Mouse (Mus musculus): ENCODE results near the gene Ankrd44. TPM values are rescaled to one million over a fixed set of nuclear protein-coding genes. Genes with fewer than 3 reads are reported as not detected.

The Ankrd44 gene
- polyA plus RNA-seq, 1 experiment from 2014 or later = 6.3 TPM

DNA sequence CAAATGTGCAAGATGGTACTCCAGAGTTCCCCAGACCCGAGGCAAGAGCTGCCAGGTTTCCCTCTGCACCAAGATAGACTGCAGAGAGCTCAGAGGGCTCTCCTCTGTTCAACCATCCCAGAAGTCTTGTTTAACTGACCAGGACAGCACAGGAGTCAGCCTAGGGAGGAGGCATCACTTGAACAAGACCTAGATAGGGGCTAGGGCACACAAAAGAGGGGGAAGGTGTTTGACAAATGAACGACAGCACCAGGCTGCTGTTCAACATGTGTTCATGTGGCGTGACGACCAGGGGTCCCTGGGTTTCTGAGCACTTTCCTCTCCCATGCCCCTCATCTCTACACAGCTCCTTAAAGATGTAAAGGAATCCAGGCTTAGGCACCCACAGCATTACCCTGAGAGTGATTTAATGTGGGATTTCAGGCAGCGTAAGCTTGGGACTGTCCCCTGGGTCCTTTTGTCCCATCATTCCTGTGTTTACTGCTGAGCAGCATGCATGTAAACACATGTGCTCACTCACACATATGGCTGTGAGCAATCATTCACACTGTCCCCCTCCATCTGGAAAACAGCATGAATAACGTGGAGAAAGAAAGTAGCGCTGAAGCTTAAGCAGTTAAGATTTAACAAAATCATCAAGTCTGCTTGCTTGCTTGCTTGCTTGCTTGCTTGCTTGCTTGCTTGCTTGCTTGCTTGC, 83.3 kb downstream of the Ankrd44 start:
- no peak overlapping the region for H3K27ac ChIP-seq (replicated peaks)
- 67% methylated on average over 7 of the region's 7 CpGs for WGBS
- no peak for ATAC-seq (ENCODE audit: extremely low read depth, insufficient number of reproducible peaks, low FRiP score, low TSS enrichment)
- no peak overlapping the region for H3K9ac ChIP-seq
- no peak overlapping the region for H3K4me3 ChIP-seq
- H3K27me3 ChIP-seq (replicated peaks) = no peaks in the 10 kb centered on the region
- no peaks in the 10 kb centered on the region for H3K36me3 ChIP-seq
- no peaks in the 10 kb centered on the region for H3K9me3 ChIP-seq
- peaks cover 48% of the 10 kb centered on the region for H3K4me1 ChIP-seq
- no peak overlapping the region for H3K4me2 ChIP-seq

DNA sequence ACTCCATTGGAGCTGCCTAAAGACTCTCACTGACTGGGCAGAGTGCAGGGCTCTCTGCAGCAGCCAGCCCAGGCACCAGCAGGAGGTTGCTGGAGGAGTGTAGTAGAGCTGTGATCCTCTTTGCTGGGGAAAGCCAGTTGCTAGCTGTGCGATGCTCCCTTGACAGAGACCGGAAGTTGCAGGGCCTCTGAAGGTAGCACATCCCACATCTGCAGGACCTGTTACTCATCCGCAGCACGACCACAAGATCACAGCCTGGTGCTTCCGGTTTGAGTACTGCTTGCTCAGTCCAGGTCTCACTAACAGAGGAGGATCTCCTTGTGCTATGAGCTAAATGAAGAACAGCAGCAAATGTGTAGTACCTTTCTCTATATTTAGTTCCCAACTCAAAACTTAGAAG, 84.4 kb downstream of the Ankrd44 start:
- Histone ChIP-seq H3K4me2 (no peak overlapping the region), H3K27ac (replicated peaks) (no peak overlapping the region), H3K27me3 (replicated peaks) (no peaks in the 10 kb centered on the region), H3K36me3 (no peaks in the 10 kb centered on the region), H3K9me3 (no peaks in the 10 kb centered on the region), H3K4me3 (no peak overlapping the region), H3K9ac (no peak overlapping the region), H3K4me1 (peaks cover 50% of the 10 kb centered on the region)
- 36% methylated on average over 5 of the region's 5 CpGs for WGBS
- ATAC-seq (ENCODE audit: extremely low read depth, insufficient number of reproducible peaks, low FRiP score, low TSS enrichment) = no peak

DNA sequence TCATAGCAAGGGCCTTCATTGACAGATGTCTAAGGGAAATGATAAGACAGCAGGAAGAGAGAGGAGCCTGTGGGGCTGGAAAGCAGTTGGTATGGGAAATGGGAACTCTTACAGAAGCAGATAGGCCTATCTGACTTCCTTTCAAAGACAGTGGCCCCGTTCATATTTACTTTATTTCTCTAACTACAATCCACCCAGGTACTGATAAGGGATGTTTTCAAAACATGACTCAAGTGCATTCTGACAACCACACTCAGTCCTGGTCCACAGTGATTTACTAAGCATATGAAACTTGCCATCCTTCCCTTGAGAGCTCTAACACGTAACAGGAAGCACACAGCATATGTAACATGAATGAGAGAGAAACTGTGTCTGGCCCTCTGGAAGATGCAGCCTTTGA, 86.1 kb downstream of the Ankrd44 start:
- no peak overlapping the region for H3K4me2 ChIP-seq
- no peak overlapping the region for H3K9ac ChIP-seq
- H3K27me3 ChIP-seq (replicated peaks) = no peaks in the 10 kb centered on the region
- H3K27ac ChIP-seq (replicated peaks) = no peak overlapping the region
- ATAC-seq (ENCODE audit: extremely low read depth, insufficient number of reproducible peaks, low FRiP score, low TSS enrichment) = no peak
- H3K9me3 ChIP-seq = no peaks in the 10 kb centered on the region
- 34% methylated on average over 2 of the region's 2 CpGs for WGBS
- no peaks in the 10 kb centered on the region for H3K36me3 ChIP-seq
- H3K4me3 ChIP-seq = no peak overlapping the region
- peaks cover 47% of the 10 kb centered on the region for H3K4me1 ChIP-seq

DNA sequence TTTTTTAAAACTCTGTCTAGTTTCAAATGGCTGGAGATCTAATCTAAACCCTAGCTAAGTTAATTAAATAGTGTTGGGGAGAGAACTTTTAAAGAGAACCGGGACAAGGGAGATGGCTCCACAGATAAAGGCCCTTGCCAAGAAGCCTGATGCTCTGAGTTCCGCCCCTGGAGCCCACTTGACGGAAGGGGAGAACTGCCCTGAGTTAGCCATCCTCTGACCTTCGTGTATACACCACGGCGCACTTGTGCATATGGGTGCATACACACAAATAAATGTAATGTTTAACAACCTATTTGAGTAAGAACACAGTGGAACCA, 87.7 kb downstream of the Ankrd44 start:
- ATAC-seq (ENCODE audit: extremely low read depth, insufficient number of reproducible peaks, low FRiP score, low TSS enrichment) = no peak
- Histone ChIP-seq H3K4me3 (no peak overlapping the region), H3K4me2 (peak overlapping the region; percentile 19; the same call in 1 of the 2 replicates), H3K36me3 (no peaks in the 10 kb centered on the region), H3K27ac (replicated peaks) (no peak overlapping the region), H3K4me1 (peaks cover 42% of the 10 kb centered on the region), H3K9me3 (no peaks in the 10 kb centered on the region), H3K9ac (no peak overlapping the region), H3K27me3 (replicated peaks) (no peaks in the 10 kb centered on the region)
- 69% methylated on average over 6 of the region's 6 CpGs for WGBS

DNA sequence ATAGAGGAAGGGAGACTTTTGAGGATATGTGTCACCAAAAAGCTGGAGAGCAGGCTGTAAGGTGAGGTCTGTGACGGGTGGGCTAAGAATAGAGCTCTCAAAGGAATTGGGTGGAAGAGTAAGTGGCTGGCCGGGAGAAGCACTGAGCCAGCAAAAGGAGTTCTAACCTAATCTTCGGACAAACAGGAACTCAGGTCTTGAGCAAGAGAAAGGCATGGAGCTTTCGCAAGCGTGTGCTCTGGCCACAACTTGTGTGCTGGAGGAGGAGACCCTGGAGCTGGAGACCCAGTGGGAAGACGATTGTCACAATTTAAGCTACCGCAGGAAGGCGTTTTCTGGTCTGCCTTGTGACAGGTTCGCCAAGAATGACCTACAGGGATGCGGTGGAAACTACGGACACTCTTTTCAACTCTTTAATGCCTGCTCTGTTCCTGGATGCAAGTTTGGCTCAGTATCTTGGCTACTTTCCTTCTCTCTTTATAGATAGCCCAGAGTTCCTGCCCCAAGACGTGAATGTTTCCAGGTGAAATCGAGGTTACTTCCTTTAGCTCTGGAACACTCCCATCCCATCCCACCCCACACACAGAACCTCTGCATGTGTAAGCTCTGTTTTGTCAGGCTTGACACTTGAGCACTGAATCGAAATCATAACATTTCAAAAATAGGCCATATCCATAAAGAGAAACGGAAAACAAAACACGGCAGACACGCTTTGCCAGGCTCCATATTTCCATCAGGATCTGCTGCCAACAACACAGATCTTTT, 88.3 kb downstream of the Ankrd44 start:
- H3K4me2 ChIP-seq = peak overlapping the region; percentile 19; the same call in 1 of the 2 replicates
- WGBS = 54% methylated on average over 17 of the region's 17 CpGs

DNA sequence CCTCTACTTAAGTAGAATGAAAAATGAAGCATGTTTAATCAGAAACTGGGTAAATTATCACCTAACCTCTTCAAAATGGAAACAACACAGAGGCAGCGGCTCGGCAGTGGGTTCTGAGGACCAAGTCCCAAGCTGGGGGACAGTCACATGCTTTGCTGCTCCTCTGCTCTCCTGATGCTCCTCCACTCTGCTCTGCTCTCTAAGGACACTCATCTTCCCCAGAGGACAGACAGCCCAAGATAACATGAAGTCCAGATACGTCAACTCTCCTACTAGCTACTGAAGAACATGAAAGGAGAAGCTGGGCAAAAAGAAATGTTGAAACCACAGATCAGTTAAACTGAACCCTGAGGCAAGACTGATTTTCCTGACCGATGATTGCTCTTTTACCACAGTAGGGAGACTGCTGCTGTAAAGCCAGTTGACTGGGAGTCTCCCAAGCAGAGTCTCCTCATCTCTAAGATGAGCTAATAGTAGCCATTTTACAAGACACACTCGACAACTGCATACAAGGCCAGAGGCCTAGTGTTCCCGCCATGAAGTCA, 90.5 kb downstream of the Ankrd44 start:
- ATAC-seq (ENCODE audit: extremely low read depth, insufficient number of reproducible peaks, low FRiP score, low TSS enrichment) = no peak
- no peak overlapping the region for H3K9ac ChIP-seq
- no peak overlapping the region for H3K27ac ChIP-seq (replicated peaks)
- H3K4me2 ChIP-seq = no peak overlapping the region
- H3K9me3 ChIP-seq = no peaks in the 10 kb centered on the region
- no peaks in the 10 kb centered on the region for H3K36me3 ChIP-seq
- no peak overlapping the region for H3K4me3 ChIP-seq
- no peaks in the 10 kb centered on the region for H3K27me3 ChIP-seq (replicated peaks)
- WGBS = 79% methylated on average over 6 of the region's 6 CpGs
- peaks cover 26% of the 10 kb centered on the region for H3K4me1 ChIP-seq

More for the DNA sequence above, 88.3 kb downstream of the Ankrd44 start:
- Histone ChIP-seq H3K9ac (no peak overlapping the region), H3K4me3 (no peak overlapping the region), H3K27ac (replicated peaks) (peak overlapping the region; percentile 33; the same call in 1 of the 2 replicates), H3K36me3 (no peaks in the 10 kb centered on the region), H3K27me3 (replicated peaks) (no peaks in the 10 kb centered on the region), H3K9me3 (no peaks in the 10 kb centered on the region), H3K4me1 (peaks cover 38% of the 10 kb centered on the region)
- no peak; the same call in 1 of the 2 replicates for ATAC-seq (ENCODE audit: extremely low read depth, insufficient number of reproducible peaks, low FRiP score, low TSS enrichment)

DNA sequence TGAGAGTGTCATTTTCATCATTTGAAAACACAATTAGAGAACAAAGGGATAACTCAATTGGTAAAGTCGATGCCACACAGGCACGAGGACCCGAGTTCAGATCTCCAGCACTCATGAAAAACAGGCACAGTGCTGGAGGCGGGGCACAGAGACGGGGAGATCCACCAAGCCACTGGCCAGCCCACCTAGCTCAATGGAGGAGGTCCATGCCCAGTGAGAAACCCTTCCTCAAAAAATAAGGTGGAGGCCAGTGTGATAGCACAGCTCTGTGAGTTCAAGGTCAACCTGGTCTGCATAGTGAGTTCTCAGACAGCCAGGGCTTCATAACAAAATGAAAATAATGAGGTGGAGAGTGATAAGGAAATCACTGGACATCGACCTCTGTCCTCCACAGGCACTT, 93.0 kb downstream of the Ankrd44 start:
- WGBS = 88% methylated on average over 6 of the region's 6 CpGs
- Histone ChIP-seq H3K4me1 (peaks cover 25% of the 10 kb centered on the region), H3K9ac (no peak overlapping the region), H3K36me3 (no peaks in the 10 kb centered on the region), H3K9me3 (no peaks in the 10 kb centered on the region), H3K4me3 (no peak overlapping the region), H3K4me2 (no peak overlapping the region), H3K27me3 (replicated peaks) (no peaks in the 10 kb centered on the region), H3K27ac (replicated peaks) (no peak overlapping the region)
- no peak for ATAC-seq (ENCODE audit: extremely low read depth, insufficient number of reproducible peaks, low FRiP score, low TSS enrichment)

DNA sequence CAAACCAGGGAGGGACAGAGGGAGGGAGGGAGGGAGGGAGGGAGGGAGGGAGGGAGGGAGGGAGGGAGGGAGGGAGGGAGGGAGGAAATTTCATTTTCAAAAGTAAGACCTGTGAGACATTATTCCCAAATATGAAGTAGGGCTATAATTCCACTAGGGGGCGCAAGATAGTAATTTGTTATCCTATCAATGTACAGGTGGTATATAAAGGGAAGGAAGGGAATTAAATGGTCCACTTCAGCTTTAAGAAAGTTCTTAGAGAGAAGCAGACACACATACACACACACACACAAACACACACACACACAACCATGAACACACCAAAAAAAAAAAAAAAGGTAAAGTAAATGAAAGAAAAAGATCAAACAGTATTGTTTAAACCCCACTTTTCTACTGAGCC, 93.4 kb downstream of the Ankrd44 start:
- Histone ChIP-seq H3K9ac (no peak overlapping the region), H3K4me3 (no peak overlapping the region), H3K27ac (replicated peaks) (no peak overlapping the region), H3K36me3 (no peaks in the 10 kb centered on the region), H3K4me2 (no peak overlapping the region), H3K9me3 (no peaks in the 10 kb centered on the region), H3K4me1 (peaks cover 23% of the 10 kb centered on the region), H3K27me3 (replicated peaks) (no peaks in the 10 kb centered on the region)
- no peak for ATAC-seq (ENCODE audit: extremely low read depth, insufficient number of reproducible peaks, low FRiP score, low TSS enrichment)
- WGBS = 0% methylated on average over 1 of the region's 1 CpGs

DNA sequence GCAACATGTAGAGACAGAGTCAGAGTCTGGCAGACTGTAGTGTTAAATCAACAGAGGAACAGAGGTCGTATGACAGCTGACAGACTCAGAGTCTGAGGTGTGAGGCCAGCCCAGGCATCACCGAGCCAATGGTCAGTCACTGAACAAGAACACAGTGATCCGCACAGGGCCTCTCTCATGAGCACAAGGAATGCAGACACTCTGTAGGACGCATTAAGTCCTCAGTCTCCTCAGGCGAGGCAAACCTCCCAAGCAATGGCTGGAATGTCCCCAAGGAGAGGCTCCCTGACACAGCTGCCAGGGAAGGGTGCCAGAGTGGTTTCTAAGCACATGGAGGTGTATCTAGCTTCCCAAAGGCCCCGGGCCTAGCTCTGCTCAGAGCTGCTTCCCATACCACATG, 96.0 kb downstream of the Ankrd44 start:
- WGBS = 29% methylated on average over 6 of the region's 6 CpGs
- no peak overlapping the region for H3K9ac ChIP-seq
- H3K27me3 ChIP-seq (replicated peaks) = no peaks in the 10 kb centered on the region
- no peaks in the 10 kb centered on the region for H3K9me3 ChIP-seq
- peaks cover 41% of the 10 kb centered on the region for H3K4me1 ChIP-seq
- H3K4me2 ChIP-seq = no peak overlapping the region
- H3K36me3 ChIP-seq = no peaks in the 10 kb centered on the region
- no peak; the same call in 1 of the 2 replicates for ATAC-seq (ENCODE audit: extremely low read depth, insufficient number of reproducible peaks, low FRiP score, low TSS enrichment)
- peak overlapping the region; percentile 45 for H3K27ac ChIP-seq (replicated peaks)
- no peak overlapping the region for H3K4me3 ChIP-seq

DNA sequence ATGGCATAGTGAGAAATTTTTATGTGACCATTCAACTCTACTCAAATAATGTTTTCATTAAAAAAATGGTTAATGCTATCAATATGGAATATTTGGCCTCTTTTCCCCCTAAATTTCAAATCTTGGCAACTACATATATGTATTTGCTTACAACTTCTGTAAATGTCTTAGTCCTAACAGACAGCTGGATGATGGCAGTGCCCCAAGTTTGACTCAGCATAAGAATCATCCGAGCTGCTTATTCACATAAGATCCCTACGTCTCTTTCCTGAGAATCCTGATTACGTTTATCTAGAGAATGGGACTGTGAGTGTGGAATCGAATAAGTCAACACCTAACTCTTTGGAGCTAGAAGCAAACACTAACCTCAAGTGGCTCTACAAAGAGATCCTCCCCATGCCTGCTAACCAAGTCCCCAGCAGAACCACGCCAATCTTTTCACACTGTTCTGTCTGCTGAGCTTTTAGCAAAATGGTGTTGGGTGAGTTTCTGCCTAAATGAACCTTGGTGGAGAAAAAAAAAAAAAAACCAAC, 96.4 kb downstream of the Ankrd44 start:
- H3K27ac ChIP-seq (replicated peaks) = peak overlapping the region; percentile 45
- H3K27me3 ChIP-seq (replicated peaks) = no peaks in the 10 kb centered on the region
- H3K9me3 ChIP-seq = no peaks in the 10 kb centered on the region
- H3K4me1 ChIP-seq = peaks cover 41% of the 10 kb centered on the region
- no peak overlapping the region for H3K9ac ChIP-seq
- 27% methylated on average over 5 of the region's 5 CpGs for WGBS
- ATAC-seq (ENCODE audit: extremely low read depth, insufficient number of reproducible peaks, low FRiP score, low TSS enrichment) = no peak
- no peaks in the 10 kb centered on the region for H3K36me3 ChIP-seq
- no peak overlapping the region for H3K4me2 ChIP-seq
- no peak overlapping the region for H3K4me3 ChIP-seq

DNA sequence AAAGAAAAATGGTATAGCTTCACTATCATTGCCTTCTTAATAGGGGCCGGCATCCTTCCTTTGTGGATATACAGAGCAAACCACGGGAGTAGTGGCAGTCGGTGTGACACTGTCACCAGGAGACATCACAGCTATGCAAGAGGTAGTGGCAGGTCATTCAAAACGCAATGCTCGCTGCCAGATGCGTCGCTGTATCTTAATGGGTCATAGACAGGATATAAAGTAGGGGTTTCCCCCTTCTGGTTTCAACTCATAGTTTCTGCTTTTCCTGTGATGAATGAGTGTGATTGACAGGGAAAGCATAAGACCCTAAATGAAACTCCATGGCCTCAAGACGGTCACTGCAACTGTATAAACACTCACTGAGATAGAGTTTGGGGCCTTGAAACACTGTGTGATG, 98.4 kb downstream of the Ankrd44 start:
- no peaks in the 10 kb centered on the region for H3K36me3 ChIP-seq
- 62% methylated on average over 8 of the region's 8 CpGs for WGBS
- ATAC-seq (ENCODE audit: extremely low read depth, insufficient number of reproducible peaks, low FRiP score, low TSS enrichment) = no peak
- H3K4me3 ChIP-seq = no peak overlapping the region
- H3K9me3 ChIP-seq = no peaks in the 10 kb centered on the region
- H3K4me1 ChIP-seq = peaks cover 41% of the 10 kb centered on the region
- no peaks in the 10 kb centered on the region for H3K27me3 ChIP-seq (replicated peaks)
- H3K4me2 ChIP-seq = no peak overlapping the region
- no peak overlapping the region for H3K27ac ChIP-seq (replicated peaks)
- H3K9ac ChIP-seq = no peak overlapping the region
